Mouse (Mus musculus): ENCODE measurements around the gene Polq. TPM values are rescaled to one million over a fixed set of nuclear protein-coding genes. Genes with fewer than 3 reads are reported as not detected.
"Not testable (repeated sequence)": the region's sequence is repeated elsewhere in the genome, so short reads cannot be mapped to it uniquely, and the experiment has no call there.

Gene Polq
- polyA plus RNA-seq, 1 experiment from 2014 or later, result 2.4 TPM

DNA sequence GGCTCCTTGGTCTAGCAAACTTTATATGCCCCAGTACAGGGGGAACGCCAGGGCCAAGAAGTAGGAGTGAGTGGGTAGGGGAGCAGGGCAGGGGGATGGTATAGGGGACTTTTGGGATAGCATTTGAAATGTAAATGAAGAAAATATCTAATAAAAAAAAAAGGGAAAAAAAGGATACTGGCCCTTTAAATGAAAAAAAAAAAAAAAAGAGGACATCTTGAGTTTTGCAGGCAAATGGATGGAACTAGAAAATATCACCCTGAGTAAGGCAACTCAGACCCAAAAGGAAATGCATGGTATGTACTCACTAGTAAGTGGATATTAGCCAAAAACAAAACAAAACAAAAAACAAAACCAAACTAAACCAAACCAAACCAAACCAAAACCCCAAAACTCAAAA lies 113.6 kb downstream of the Polq start:
- 97% methylated on average over 1 of the region's 1 CpGs for WGBS
- H3K4me3 ChIP-seq; H3K36me3 ChIP-seq; H3K4me2 ChIP-seq; H3K27me3 ChIP-seq; H3K9me3 ChIP-seq; H3K9ac ChIP-seq; ATAC-seq (ENCODE audit: low FRiP score, low read depth); H3K27ac ChIP-seq (replicated peaks); H3K4me1 ChIP-seq (replicated peaks): not testable (repeated sequence)

Other genes with a start within 250 kb of the Polq start
- 12.7 and 16.2 TPM in 2 replicates for gene Slc15a2, start 226.8 kb upstream of the Polq start, polyA plus RNA-seq (2015; fragmentation: Nextera tagmentation; extraction: Ambion mirVana)
- gene Iqcb1, start 183.4 kb upstream of the Polq start, polyA plus RNA-seq (2015; fragmentation: Nextera tagmentation; extraction: Ambion mirVana), result 53.2 and 56.8 TPM in 2 replicates
- 0.52 and 0.54 TPM in 2 replicates for gene Eaf2, start 136.8 kb upstream of the Polq start, polyA plus RNA-seq (2015; fragmentation: Nextera tagmentation; extraction: Ambion mirVana)
- gene Golgb1, start 136.6 kb upstream of the Polq start, polyA plus RNA-seq (2015; fragmentation: Nextera tagmentation; extraction: Ambion mirVana), result 83.2 and 83.7 TPM in 2 replicates
- gene Hcls1, start 76.8 kb upstream of the Polq start, polyA plus RNA-seq (2015; fragmentation: Nextera tagmentation; extraction: Ambion mirVana), result 2.1 and 2.8 TPM in 2 replicates
- gene Fbxo40, start 21.3 kb upstream of the Polq start, polyA plus RNA-seq (2015; fragmentation: Nextera tagmentation; extraction: Ambion mirVana), result 0.04 TPM in 1 of 2 replicates, not detected in the other

Data from hindbrain, embryonic 15.5 days (tissue).